Mouse (Mus musculus) midbrain, postnatal 0 days (tissue): ENCODE results near the gene Gm17651. TPM values are rescaled to one million over a fixed set of nuclear protein-coding genes. Genes with fewer than 3 reads are reported as not detected.

Experiments used
- ATAC-seq: fragments of 200-750 bp; cut with Nextera tagmentation; 2 replicates; pipeline ENCODE4 v1.8.0; 2017; ENCODE audit warnings: moderate number of reproducible peaks, mild to moderate bottlenecking, moderate TSS enrichment, moderate library complexity; ENCODE audit not compliant: low FRiP score
- DNase-seq: peaks from one replicate; pipeline ENCODE4 v3.0.0-alpha.2; 2015; ENCODE audit warnings: low spot score
- H3K27ac ChIP-seq: fragments of 300-500 bp; sonication (generic); 2 replicates; pipeline ENCODE4 v1.5.1; 2014; ENCODE audit warnings: low read depth, mild to moderate bottlenecking, low read length, mixed read lengths
- H3K27me3 ChIP-seq: fragments of 300-500 bp; sonication (generic); 2 replicates; pipeline ENCODE4 v1.6.1; 2014; ENCODE audit warnings: low read length, control low read depth, mixed read lengths; ENCODE audit not compliant: insufficient read depth
- H3K36me3 ChIP-seq: fragments of 300-500 bp; sonication (generic); 2 replicates; pipeline ENCODE4 v1.6.1; 2014; ENCODE audit warnings: low read length, control low read depth, mixed read lengths; ENCODE audit not compliant: insufficient read depth
- H3K4me1 ChIP-seq: fragments of 300-500 bp; sonication (generic); 2 replicates; pipeline ENCODE4 v1.6.1; 2014; ENCODE audit warnings: mild to moderate bottlenecking, control low read depth, antibody characterized with exemption, low read length, mixed read lengths; ENCODE audit not compliant: insufficient read depth
- H3K4me2 ChIP-seq: fragments of 300-500 bp; sonication (generic); 2 replicates; pipeline ENCODE4 v1.6.1; 2014; ENCODE audit warnings: low read depth, mild to moderate bottlenecking, low read length, mixed read lengths; ENCODE audit not compliant: poor library complexity, severe bottlenecking
- H3K4me3 ChIP-seq: fragments of 300-500 bp; sonication (generic); 2 replicates; pipeline ENCODE4 v1.5.1; 2014; ENCODE audit warnings: low read depth, mild to moderate bottlenecking, low read length, moderate library complexity
- H3K9ac ChIP-seq: fragments of 300-500 bp; sonication (generic); replicated peaks from 2 replicates; pipeline ENCODE4 v1.6.1; 2014; ENCODE audit warnings: mild to moderate bottlenecking, low read length, moderate library complexity, mixed read lengths; ENCODE audit not compliant: poor library complexity, severe bottlenecking
- H3K9me3 ChIP-seq: fragments of 300-500 bp; sonication (generic); 2 replicates; pipeline ENCODE4 v1.6.1; 2016; ENCODE audit warnings: low read length, control low read depth
- CTCF ChIP-seq: IDR thresholded peaks from 2 replicates; pipeline ENCODE4 v1.5.1; 2016; ENCODE audit warnings: antibody characterized with exemption, mild to moderate bottlenecking
- WGBS: fragments of 180-500 bp; shearing (Covaris S2); extraction: QIAGEN DNeasy Blood & Tissue Kit; methylation state at CpG from one replicate; pipeline ENCODE4 v1.1.7; 2014; 5-methylcytosine and 5-hydroxymethylcytosine counted together
- microRNA-seq: library from miRNA; unstranded; fragments of <30 nt; microRNA quantifications from one replicate; pipeline ENCODE4, GENCODE M21; 2016; ENCODE audit warnings: borderline number of aligned reads
- polyA plus RNA-seq: library from polyadenylated mRNA; unstranded; fragments of >200 nt; fragmentation: Nextera tagmentation; extraction: Ambion mirVana; gene quantifications from 2 replicates; pipeline ENCODE4 v1.2.1, GENCODE M21; 2015
- total RNA-seq: library from RNA; depleted of rRNA; stranded (reverse); fragments of >200 nt; gene quantifications from 2 replicates; pipeline ENCODE4 v1.2.3, GENCODE M21; 2014; rRNA removed

Gm17651 gene
- total and polyA plus RNA-seq, 2 experiments from 2014 or later, result not detected

DNA sequence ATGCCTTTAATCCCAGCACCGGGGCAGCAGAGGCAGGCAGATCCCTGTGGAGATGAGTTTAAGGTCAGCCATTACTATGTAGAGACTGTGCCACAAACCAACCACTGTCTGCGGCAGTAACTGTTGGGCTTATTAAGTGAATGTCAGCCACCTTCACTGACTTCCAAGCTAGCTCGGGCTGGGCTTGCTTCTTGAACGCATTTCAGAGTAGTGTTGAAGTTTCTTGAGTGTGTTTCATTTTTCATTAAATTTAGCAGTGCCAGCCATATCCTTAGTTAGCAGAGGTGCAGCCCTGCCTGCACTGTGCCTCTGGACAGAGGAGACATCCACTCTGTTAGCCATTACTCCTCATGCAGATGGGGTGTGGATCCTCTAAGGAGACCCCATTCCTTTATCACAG, 43.7 kb downstream of the Gm17651 start:
- H3K4me1 ChIP-seq, result no peaks in the 10 kb centered on the region
- no peak for TF ChIP-seq CTCF
- no peak for ATAC-seq
- no peak overlapping the region for H3K27ac ChIP-seq
- H3K36me3 ChIP-seq, result no peaks in the 10 kb centered on the region
- WGBS, result 94% methylated on average over 4 of the region's 4 CpGs
- H3K27me3 ChIP-seq, result no peaks in the 10 kb centered on the region
- H3K9ac ChIP-seq, result no peak overlapping the region
- no peak for DNase-seq
- H3K4me3 ChIP-seq, result no peak overlapping the region
- H3K4me2 ChIP-seq, result no peak overlapping the region
- no peaks in the 10 kb centered on the region for H3K9me3 ChIP-seq

DNA sequence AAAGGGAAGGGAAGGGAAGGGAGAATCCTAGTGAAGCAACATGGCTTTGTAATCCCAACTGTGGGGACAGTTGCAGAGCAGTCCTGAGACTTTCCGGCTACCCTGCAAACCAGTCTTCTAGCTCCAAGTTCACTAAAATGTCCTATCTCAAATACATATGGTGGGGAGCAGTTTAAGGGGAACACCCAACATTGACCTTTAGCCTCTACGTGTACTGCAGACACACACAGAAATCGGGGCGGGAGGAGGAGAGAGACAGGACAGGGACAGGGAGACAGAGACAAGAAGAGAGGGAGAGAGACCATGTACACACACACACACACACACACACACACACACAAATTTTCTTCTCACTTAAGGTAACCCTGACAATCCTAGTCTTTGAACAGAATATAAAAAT, 44.6 kb downstream of the Gm17651 start:
- DNase-seq, result no peak
- Histone ChIP-seq H3K4me1 (no peaks in the 10 kb centered on the region), H3K9ac (no peak overlapping the region), H3K27me3 (no peaks in the 10 kb centered on the region), H3K9me3 (no peaks in the 10 kb centered on the region), H3K4me3 (no peak overlapping the region), H3K27ac (no peak overlapping the region), H3K36me3 (no peaks in the 10 kb centered on the region), H3K4me2 (no peak overlapping the region)
- TF ChIP-seq CTCF, result no peak
- WGBS, result 85% methylated on average over 4 of the region's 4 CpGs
- no peak for ATAC-seq

DNA sequence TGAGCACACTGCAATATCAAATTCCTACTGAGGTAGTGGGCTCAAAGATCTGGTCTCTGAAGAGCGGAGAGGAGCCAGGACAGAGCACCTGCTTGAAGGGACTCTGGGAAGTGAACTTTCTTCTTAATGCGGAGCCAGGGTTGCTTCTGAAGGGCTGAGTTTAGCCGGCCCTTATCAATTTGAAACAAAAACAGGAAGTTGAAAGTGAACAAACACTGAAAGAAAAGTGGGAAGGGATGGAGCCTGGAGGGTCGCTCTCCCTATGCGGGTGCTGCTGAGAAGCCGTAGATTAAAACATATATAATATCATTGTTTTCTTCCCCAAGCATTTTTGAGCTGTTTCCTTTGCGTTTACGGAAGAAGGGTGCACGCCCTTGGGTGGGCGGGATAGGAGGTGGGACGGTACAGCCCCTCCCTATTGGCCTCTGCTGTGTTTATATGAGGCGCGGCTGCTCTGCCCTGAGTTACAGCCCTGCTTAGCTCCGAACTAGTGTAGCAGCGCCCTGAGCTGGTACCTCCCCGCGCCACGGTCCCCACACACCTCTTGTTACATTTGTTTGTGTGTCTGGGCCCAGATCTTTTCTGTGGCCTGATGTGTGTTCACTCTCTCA, 46.0 kb downstream of the Gm17651 start, which contains the start of gene Fmo5:
Gene Fmo5, plus strand, starts transcription at position 414 of the 611 bp plus-strand sequence.
- ATAC-seq, result no peak
- H3K27ac ChIP-seq, result no peak within 1 kb of the TSS
- no peaks in the 10 kb centered on the region for H3K4me1 ChIP-seq
- DNase-seq, result no peak
- H3K4me2 ChIP-seq, result peak within 1 kb of the TSS; percentile 32
- H3K9me3 ChIP-seq, result no peaks in the 10 kb centered on the region
- H3K27me3 ChIP-seq, result no peaks in the 10 kb centered on the region
- WGBS, result 10% methylated on average over 18 of the region's 18 CpGs
- peak within 1 kb of the TSS; percentile 22 for H3K4me3 ChIP-seq
- H3K36me3 ChIP-seq, result no peaks in the 10 kb centered on the region
- no peak for TF ChIP-seq CTCF
- H3K9ac ChIP-seq, result no peak within 1 kb of the TSS

DNA sequence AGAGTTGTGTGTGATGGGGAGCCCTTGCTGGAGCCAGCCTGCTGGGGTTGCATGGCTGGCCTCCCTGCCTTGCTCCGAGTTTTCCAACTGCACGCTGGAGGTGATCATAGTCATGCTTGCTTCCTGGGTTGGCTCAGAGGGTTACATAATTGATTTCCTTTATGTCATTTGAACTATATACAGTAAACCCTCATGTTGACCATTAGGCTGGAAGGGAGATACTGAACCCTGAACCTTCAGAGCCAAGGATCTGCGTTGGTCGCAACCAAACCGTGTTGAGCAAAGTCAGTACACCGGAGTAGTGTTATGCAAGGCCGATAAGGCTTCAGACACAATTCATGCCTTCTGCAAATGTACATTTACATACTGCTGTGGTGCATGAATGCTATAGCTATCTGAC, 46.6 kb downstream of the Gm17651 start:
- H3K4me3 ChIP-seq, result no peak overlapping the region
- WGBS, result 88% methylated on average over 7 of the region's 7 CpGs
- DNase-seq, result no peak
- ATAC-seq, result no peak
- no peaks in the 10 kb centered on the region for H3K36me3 ChIP-seq
- no peaks in the 10 kb centered on the region for H3K9me3 ChIP-seq
- no peak overlapping the region for H3K4me2 ChIP-seq
- no peak overlapping the region for H3K27ac ChIP-seq
- no peaks in the 10 kb centered on the region for H3K27me3 ChIP-seq
- TF ChIP-seq CTCF, result no peak
- no peaks in the 10 kb centered on the region for H3K4me1 ChIP-seq
- H3K9ac ChIP-seq, result no peak overlapping the region

DNA sequence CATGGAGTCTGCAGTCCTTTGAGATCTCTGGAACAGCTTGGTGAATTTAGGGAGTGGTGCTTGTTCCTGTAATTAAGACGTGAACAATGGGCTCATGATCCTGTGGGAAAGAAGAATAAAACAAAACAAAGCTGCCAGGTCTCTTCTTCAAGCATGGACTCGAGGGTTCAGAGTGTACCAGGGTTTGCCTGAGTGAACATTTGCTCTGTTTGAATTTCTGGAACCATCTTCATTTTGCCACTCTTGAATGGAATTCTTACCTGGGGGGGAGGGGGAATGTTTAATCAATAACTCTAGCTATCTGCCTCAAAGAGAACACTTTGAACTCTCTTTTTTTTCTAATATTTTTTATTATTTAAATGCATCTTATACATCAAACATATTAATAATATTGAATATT, 49.9 kb downstream of the Gm17651 start:
- no peak for TF ChIP-seq CTCF
- H3K36me3 ChIP-seq, result no peaks in the 10 kb centered on the region
- no peaks in the 10 kb centered on the region for H3K27me3 ChIP-seq
- H3K27ac ChIP-seq, result no peak overlapping the region
- no peak overlapping the region for H3K4me2 ChIP-seq
- no peak overlapping the region for H3K4me3 ChIP-seq
- ATAC-seq (no peak), DNase-seq (no peak)
- no peaks in the 10 kb centered on the region for H3K4me1 ChIP-seq
- no peaks in the 10 kb centered on the region for H3K9me3 ChIP-seq
- no peak overlapping the region for H3K9ac ChIP-seq
- WGBS, result 45% methylated on average over 2 of the region's 2 CpGs

Small RNAs within 50 kb of the gene (microRNA-seq; reads per million reads assigned to microRNA genes)
- gene Mir7225, result not detected

Other genes starting within 250 kb of the Gm17651 start
- gene Chd1l, start 64.5 kb downstream of the Gm17651 start, total RNA-seq, result 5.9 and 7.1 TPM in 2 replicates
- 6.8 and 6.9 TPM in 2 replicates for gene Chd1l, start 64.5 kb downstream of the Gm17651 start, polyA plus RNA-seq
- gene Fmo5, start 45.9 kb downstream of the Gm17651 start, total RNA-seq, result 0.38 and 0.71 TPM in 2 replicates
- 0.60 and 0.75 TPM in 2 replicates for gene Fmo5, start 45.9 kb downstream of the Gm17651 start, polyA plus RNA-seq
- 30.4 and 33.1 TPM in 2 replicates for gene Prkab2, start 16.5 kb downstream of the Gm17651 start, total RNA-seq
- gene Prkab2, start 16.5 kb downstream of the Gm17651 start, polyA plus RNA-seq, result 17.6 and 18.1 TPM in 2 replicates
- gene Pde4dip, start 214.0 kb upstream of the Gm17651 start, total RNA-seq, result 93.6 and 100 TPM in 2 replicates
- 46.4 and 47.6 TPM in 2 replicates for gene Pde4dip, start 214.0 kb upstream of the Gm17651 start, polyA plus RNA-seq
- 62.8 and 69.3 TPM in 2 replicates for gene Sec22b, start 226.5 kb upstream of the Gm17651 start, total RNA-seq
- gene Sec22b, start 226.5 kb upstream of the Gm17651 start, polyA plus RNA-seq, result 81.4 and 89.1 TPM in 2 replicates